Mouse (Mus musculus): ENCODE measurements at regions not wholly inside any gene's neighbourhood (a gene's known extent, or its start where the extent isn't known, plus 50 kb on each side); places are given as distances from the start of the nearest gene placed in this dataset.

DNA sequence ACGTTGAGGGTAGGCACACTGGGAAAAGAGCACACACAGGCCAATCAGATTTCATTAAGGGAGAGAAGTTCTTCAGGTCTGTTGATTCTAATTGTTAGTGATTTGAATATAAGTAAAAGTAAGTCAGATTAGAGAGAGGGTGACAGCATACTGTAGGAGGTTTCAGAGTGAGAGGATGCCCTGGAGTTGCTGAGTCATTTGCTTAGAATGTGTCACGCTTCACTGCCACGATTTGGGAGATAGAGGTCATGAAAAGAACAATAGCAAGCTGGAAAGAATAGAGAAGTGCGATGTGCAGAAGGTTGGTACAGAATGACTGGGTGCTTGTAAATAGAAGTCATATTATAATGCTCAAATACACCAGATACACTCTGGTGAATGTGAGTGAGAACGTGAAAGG, 829.1 kb downstream of the Efnb2 start:
- no peaks in the 10 kb centered on the region for H3K4me1 ChIP-seq (ENCODE audit: insufficient read depth, low read depth, low read length)
- DNase-seq (ENCODE audit: low spot score) (no peak), ATAC-seq (ENCODE audit: extremely low read depth, insufficient number of reproducible peaks, low FRiP score, poor library complexity, severe bottlenecking) (no peak)
- TF ChIP-seq CTCF (IDR thresholded peaks at IDR 0.05; ENCODE audit: low read depth, low read length) (no peak), GATA1 (IDR thresholded peaks at IDR 0.05; ENCODE audit: borderline replicate concordance, low read length) (no peak), POLR2AphosphoS5 (IDR thresholded peaks at IDR 0.05; ENCODE audit: insufficient replicate concordance, low read depth, low read length) (no peak)
- H3K4me3 ChIP-seq (ENCODE audit: low read depth, low read length), result no peak overlapping the region
- no peaks in the 10 kb centered on the region for H3K36me3 ChIP-seq (replicated peaks)
- no peaks in the 10 kb centered on the region for H3K9me3 ChIP-seq (replicated peaks)
- no peaks in the 10 kb centered on the region for H3K27me3 ChIP-seq (ENCODE audit: insufficient read depth, low read length)

DNA sequence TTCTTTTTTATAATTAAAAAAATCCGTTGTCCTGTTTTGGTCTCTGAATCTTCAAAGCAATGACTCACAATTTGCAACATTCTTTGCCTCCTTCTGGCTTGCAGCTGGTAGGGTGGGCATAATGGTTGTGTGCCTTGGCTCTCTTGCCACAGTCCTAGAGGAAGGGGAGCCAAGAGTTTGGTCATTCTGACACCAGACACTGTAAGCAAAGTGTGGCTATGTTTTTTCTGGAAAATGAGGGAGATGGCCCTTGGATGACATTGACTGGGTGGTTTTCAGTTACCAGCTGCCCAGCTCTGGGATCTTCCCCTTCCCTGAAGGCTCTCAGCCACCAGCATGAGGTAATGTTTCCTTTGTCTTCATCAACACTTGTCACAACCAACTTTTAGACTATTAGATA, 833.2 kb downstream of the Efnb2 start:
- DNase-seq (ENCODE audit: low spot score), result no peak
- Histone ChIP-seq H3K36me3 (replicated peaks) (no peaks in the 10 kb centered on the region), H3K4me1 (ENCODE audit: insufficient read depth, low read depth, low read length) (no peaks in the 10 kb centered on the region), H3K9me3 (replicated peaks) (no peaks in the 10 kb centered on the region), H3K4me3 (ENCODE audit: low read depth, low read length) (no peak overlapping the region), H3K27me3 (ENCODE audit: insufficient read depth, low read length) (no peaks in the 10 kb centered on the region)
- ATAC-seq (ENCODE audit: extremely low read depth, insufficient number of reproducible peaks, low FRiP score, poor library complexity, severe bottlenecking), result no peak
- TF ChIP-seq GATA1 (IDR thresholded peaks at IDR 0.05; ENCODE audit: borderline replicate concordance, low read length) (no peak), TAL1 (conservative IDR thresholded peaks at IDR 0.05; ENCODE audit: low read depth, low read length) (no peak), GATA2 (IDR thresholded peaks at IDR 0.05; ENCODE audit: borderline replicate concordance, low read depth, low read length) (no peak), POLR2AphosphoS5 (IDR thresholded peaks at IDR 0.05; ENCODE audit: insufficient replicate concordance, low read depth, low read length) (no peak), CTCF (IDR thresholded peaks at IDR 0.05; ENCODE audit: low read depth, low read length) (no peak)

DNA sequence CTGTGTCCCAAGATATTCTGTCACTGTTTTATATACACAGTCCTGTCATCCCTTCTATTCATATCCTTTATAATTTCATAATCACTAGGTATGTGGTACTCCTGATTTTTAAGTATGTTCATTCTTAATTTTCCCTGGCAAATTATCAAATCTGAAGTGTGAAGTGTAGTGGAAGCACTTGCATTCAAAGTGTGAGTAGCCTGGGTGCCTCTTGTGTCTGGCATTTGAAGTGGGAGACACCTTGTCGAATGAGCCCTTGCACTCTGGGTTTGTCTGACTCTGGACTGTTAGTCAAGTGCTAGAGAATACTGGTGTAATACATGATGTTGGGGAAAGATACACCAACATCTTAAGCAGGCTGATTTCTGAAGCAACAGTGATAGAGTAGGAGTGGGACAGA, 852.6 kb downstream of the Efnb2 start:
- DNase-seq (ENCODE audit: low spot score) (no peak), ATAC-seq (ENCODE audit: extremely low read depth, insufficient number of reproducible peaks, low FRiP score, poor library complexity, severe bottlenecking) (no peak)
- no peaks in the 10 kb centered on the region for H3K4me1 ChIP-seq (ENCODE audit: insufficient read depth, low read depth, low read length)
- H3K9me3 ChIP-seq (replicated peaks), result no peaks in the 10 kb centered on the region
- TF ChIP-seq POLR2AphosphoS5 (IDR thresholded peaks at IDR 0.05; ENCODE audit: insufficient replicate concordance, low read depth, low read length) (no peak), CTCF (IDR thresholded peaks at IDR 0.05; ENCODE audit: low read depth, low read length) (no peak), GATA2 (IDR thresholded peaks at IDR 0.05; ENCODE audit: borderline replicate concordance, low read depth, low read length) (no peak), GATA1 (IDR thresholded peaks at IDR 0.05; ENCODE audit: borderline replicate concordance, low read length) (no peak), TAL1 (conservative IDR thresholded peaks at IDR 0.05; ENCODE audit: low read depth, low read length) (no peak)
- H3K27me3 ChIP-seq (ENCODE audit: insufficient read depth, low read length), result no peaks in the 10 kb centered on the region
- H3K4me3 ChIP-seq (ENCODE audit: low read depth, low read length), result no peak overlapping the region
- H3K36me3 ChIP-seq (replicated peaks), result no peaks in the 10 kb centered on the region

DNA sequence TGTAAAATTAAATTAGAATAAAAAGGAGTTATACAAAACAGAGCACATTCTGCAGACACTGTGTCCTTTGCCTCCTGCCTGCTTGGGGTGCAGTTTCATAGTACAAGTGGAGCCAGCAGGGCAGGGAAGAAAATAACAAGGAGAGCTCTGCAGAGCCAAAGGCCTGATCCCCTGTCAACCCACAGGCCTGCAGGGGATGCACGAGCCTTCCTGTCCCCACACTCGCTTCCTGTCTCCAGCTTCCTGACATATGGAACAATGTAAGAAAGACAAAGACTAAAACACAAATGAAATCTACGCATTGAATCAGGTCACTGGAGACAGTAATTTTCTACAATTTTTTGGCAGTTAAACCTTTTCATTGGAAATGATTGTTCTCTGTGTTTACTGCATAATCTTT, 861.8 kb downstream of the Efnb2 start:
- no peak for TF ChIP-seq TAL1 (conservative IDR thresholded peaks at IDR 0.05; ENCODE audit: low read depth, low read length)
- TF ChIP-seq GATA1 (IDR thresholded peaks at IDR 0.05; ENCODE audit: borderline replicate concordance, low read length), result no peak
- TF ChIP-seq POLR2AphosphoS5 (IDR thresholded peaks at IDR 0.05; ENCODE audit: insufficient replicate concordance, low read depth, low read length), result no peak
- no peak for TF ChIP-seq CTCF (IDR thresholded peaks at IDR 0.05; ENCODE audit: low read depth, low read length)
- TF ChIP-seq GATA2 (IDR thresholded peaks at IDR 0.05; ENCODE audit: borderline replicate concordance, low read depth, low read length), result no peak
- H3K36me3 ChIP-seq (replicated peaks), result no peaks in the 10 kb centered on the region
- H3K4me3 ChIP-seq (ENCODE audit: low read depth, low read length), result no peak overlapping the region
- no peaks in the 10 kb centered on the region for H3K9me3 ChIP-seq (replicated peaks)
- H3K4me1 ChIP-seq (ENCODE audit: insufficient read depth, low read depth, low read length), result no peaks in the 10 kb centered on the region
- no peaks in the 10 kb centered on the region for H3K27me3 ChIP-seq (ENCODE audit: insufficient read depth, low read length)
- no peak for ATAC-seq (ENCODE audit: extremely low read depth, insufficient number of reproducible peaks, low FRiP score, poor library complexity, severe bottlenecking)
- no peak for DNase-seq (ENCODE audit: low spot score)

DNA sequence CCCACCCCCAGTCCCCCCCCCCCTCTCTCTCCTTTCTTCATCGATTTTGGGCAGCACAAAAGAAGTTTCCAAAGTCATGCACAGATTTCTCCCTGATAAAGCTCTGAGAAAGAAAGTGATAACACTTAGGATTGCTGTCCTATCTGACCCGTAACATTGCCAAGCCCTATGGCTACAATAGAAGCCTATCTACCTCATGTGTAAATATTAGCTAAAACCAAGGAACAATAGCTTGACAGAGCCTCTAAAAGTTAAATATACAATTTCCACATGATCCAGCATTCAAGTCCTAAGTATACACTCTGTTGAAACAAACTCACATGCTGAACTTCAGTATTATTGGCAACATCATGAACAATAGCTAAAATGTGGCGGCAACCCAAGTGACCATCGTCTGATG, 864.9 kb downstream of the Efnb2 start:
- Histone ChIP-seq H3K4me1 (ENCODE audit: insufficient read depth, low read depth, low read length) (no peaks in the 10 kb centered on the region), H3K4me3 (ENCODE audit: low read depth, low read length) (no peak overlapping the region), H3K9me3 (replicated peaks) (no peaks in the 10 kb centered on the region), H3K27me3 (ENCODE audit: insufficient read depth, low read length) (no peaks in the 10 kb centered on the region), H3K36me3 (replicated peaks) (no peaks in the 10 kb centered on the region)
- TF ChIP-seq TAL1 (conservative IDR thresholded peaks at IDR 0.05; ENCODE audit: low read depth, low read length) (no peak), GATA2 (IDR thresholded peaks at IDR 0.05; ENCODE audit: borderline replicate concordance, low read depth, low read length) (no peak), GATA1 (IDR thresholded peaks at IDR 0.05; ENCODE audit: borderline replicate concordance, low read length) (no peak), POLR2AphosphoS5 (IDR thresholded peaks at IDR 0.05; ENCODE audit: insufficient replicate concordance, low read depth, low read length) (no peak), CTCF (IDR thresholded peaks at IDR 0.05; ENCODE audit: low read depth, low read length) (no peak)
- ATAC-seq (ENCODE audit: extremely low read depth, insufficient number of reproducible peaks, low FRiP score, poor library complexity, severe bottlenecking), result no peak
- no peak for DNase-seq (ENCODE audit: low spot score)

DNA sequence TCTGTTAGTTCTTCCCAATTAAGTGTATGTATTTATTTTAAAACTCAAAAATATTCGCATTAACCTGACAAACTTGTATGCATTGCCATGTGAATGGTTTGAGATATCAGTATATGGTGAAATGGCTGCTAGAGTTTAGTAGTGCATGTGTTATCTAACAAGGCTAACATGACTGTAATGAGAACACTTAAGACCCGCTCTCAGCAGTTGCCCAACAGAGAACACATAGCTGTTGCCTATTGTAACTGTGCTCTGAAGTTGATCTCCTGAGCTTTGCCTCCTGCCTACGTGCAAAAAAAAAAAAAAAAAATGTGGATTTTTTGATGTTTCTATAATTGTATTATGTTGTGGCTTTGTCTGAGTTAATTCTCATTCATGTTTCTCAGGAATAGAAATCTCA, 897.2 kb downstream of the Efnb2 start:
- DNase-seq (ENCODE audit: low spot score), result no peak
- H3K4me3 ChIP-seq (ENCODE audit: low read depth, low read length), result no peak overlapping the region
- no peaks in the 10 kb centered on the region for H3K9me3 ChIP-seq (replicated peaks)
- ATAC-seq (ENCODE audit: extremely low read depth, insufficient number of reproducible peaks, low FRiP score, poor library complexity, severe bottlenecking), result no peak
- no peaks in the 10 kb centered on the region for H3K27me3 ChIP-seq (ENCODE audit: insufficient read depth, low read length)
- TF ChIP-seq GATA2 (IDR thresholded peaks at IDR 0.05; ENCODE audit: borderline replicate concordance, low read depth, low read length) (no peak), CTCF (IDR thresholded peaks at IDR 0.05; ENCODE audit: low read depth, low read length) (no peak), POLR2AphosphoS5 (IDR thresholded peaks at IDR 0.05; ENCODE audit: insufficient replicate concordance, low read depth, low read length) (no peak), TAL1 (conservative IDR thresholded peaks at IDR 0.05; ENCODE audit: low read depth, low read length) (no peak), GATA1 (IDR thresholded peaks at IDR 0.05; ENCODE audit: borderline replicate concordance, low read length) (no peak)
- no peaks in the 10 kb centered on the region for H3K4me1 ChIP-seq (ENCODE audit: insufficient read depth, low read depth, low read length)
- H3K36me3 ChIP-seq (replicated peaks), result no peaks in the 10 kb centered on the region

DNA sequence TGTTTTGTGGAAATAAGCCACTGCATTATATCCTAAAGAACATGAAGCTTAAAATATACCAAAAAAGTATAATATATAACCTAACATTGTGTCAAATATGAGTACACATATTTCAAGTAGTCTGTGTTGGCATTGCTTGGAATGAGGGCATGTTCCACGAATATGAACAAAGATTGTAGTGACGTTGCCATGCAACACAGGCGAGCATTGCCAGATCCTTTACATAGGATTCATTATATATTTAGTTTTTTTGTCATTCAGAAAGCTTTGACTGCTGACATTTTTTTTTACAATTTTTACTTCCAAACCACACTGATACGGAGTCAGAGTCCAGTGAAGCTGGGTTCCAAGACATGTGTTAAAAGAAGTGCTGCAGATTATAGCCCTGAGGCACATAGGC, 900.1 kb downstream of the Efnb2 start:
- H3K9me3 ChIP-seq (replicated peaks), result no peaks in the 10 kb centered on the region
- no peak overlapping the region for H3K4me3 ChIP-seq (ENCODE audit: low read depth, low read length)
- H3K36me3 ChIP-seq (replicated peaks), result no peaks in the 10 kb centered on the region
- DNase-seq (ENCODE audit: low spot score), result no peak
- H3K4me1 ChIP-seq (ENCODE audit: insufficient read depth, low read depth, low read length), result no peaks in the 10 kb centered on the region
- ATAC-seq (ENCODE audit: extremely low read depth, insufficient number of reproducible peaks, low FRiP score, poor library complexity, severe bottlenecking), result no peak
- TF ChIP-seq GATA2 (IDR thresholded peaks at IDR 0.05; ENCODE audit: borderline replicate concordance, low read depth, low read length) (no peak), TAL1 (conservative IDR thresholded peaks at IDR 0.05; ENCODE audit: low read depth, low read length) (no peak), GATA1 (IDR thresholded peaks at IDR 0.05; ENCODE audit: borderline replicate concordance, low read length) (no peak), POLR2AphosphoS5 (IDR thresholded peaks at IDR 0.05; ENCODE audit: insufficient replicate concordance, low read depth, low read length) (no peak), CTCF (IDR thresholded peaks at IDR 0.05; ENCODE audit: low read depth, low read length) (no peak)
- H3K27me3 ChIP-seq (ENCODE audit: insufficient read depth, low read length), result no peaks in the 10 kb centered on the region

Data from G1E (cell line).